Mouse (Mus musculus): ENCODE results near the gene Klhl21. TPM values are rescaled to one million over a fixed set of nuclear protein-coding genes. Genes with fewer than 3 reads are reported as not detected.
A peak's percentile ranks its signal among the peaks of the same experiment; 100 is the strongest.

The Klhl21 gene
- polyA plus RNA-seq, 1 experiment from 2014 or later: 8.1 TPM

DNA sequence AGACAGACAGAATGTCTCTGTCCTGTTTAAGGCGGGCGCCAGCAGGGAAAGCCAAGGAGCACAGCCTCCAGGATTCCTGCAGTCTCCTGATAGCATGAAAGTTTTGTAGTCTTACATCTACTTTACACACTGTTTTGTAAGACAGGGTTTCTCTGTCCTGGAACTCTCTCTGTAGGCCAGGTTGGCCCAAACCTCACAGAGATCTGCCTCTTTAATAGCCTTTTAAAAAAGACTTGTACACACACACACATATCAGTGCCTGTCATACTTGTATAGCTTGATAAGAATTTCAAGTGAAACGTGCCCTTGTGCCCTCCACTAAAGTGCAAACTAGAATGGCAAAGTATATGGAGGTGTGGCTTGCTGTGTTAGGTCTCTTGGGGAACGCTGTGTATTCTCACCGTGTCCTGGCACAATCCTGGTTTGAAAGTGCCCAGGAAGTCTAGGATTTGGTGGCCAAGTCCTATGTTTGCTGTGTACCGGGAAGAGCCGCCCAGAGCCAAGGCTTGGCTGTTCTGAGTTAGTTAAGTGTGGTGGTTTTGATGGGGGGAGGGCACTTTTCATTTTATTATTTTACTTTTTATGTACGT is 2.7 kb downstream of the Klhl21 start:
- 75% methylated on average over 8 of the region's 8 CpGs for WGBS
- H3K36me3 ChIP-seq (replicated peaks): peaks cover 47% of the 10 kb centered on the region
- H3K9me3 ChIP-seq: no peaks in the 10 kb centered on the region
- H3K4me3 ChIP-seq: peak overlapping the region; percentile 89
- no peak for DNase-seq (ENCODE audit: extremely low spot score, low spot score)
- peaks cover 61% of the 10 kb centered on the region for H3K4me1 ChIP-seq
- no peak overlapping the region for H3K27ac ChIP-seq
- H3K27me3 ChIP-seq (ENCODE audit: poor library complexity, severe bottlenecking): peaks cover 33% of the 10 kb centered on the region

DNA sequence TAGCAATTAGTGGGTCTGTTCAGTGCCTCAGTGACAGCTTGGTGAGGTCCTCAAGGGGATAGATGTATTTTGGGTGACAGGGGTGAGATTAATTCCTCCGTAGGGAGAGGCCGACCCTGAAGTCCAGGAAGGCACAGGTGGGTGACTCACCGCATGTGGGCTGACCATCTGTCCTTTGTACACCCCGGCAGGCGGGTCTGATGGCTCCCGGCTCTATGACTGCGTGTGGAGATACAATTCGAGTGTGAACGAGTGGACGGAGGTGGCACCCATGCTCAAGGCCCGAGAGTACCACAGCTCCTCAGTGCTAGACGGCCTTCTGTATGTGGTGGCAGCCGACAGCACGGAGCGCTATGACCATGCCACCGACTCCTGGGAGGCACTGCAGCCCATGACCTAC is 3.5 kb downstream of the Klhl21 start:
- no peak for DNase-seq (ENCODE audit: extremely low spot score, low spot score)
- Histone ChIP-seq H3K27me3 (ENCODE audit: poor library complexity, severe bottlenecking) (peaks cover 24% of the 10 kb centered on the region), H3K4me3 (0 out of 2 replicates have a peak overlapping the region, but pooled peaks have one; percentile 89), H3K27ac (no peak overlapping the region), H3K4me1 (peaks cover 53% of the 10 kb centered on the region), H3K9me3 (no peaks in the 10 kb centered on the region), H3K36me3 (replicated peaks) (peaks cover 55% of the 10 kb centered on the region)
- 95% methylated on average over 16 of the region's 16 CpGs for WGBS

DNA sequence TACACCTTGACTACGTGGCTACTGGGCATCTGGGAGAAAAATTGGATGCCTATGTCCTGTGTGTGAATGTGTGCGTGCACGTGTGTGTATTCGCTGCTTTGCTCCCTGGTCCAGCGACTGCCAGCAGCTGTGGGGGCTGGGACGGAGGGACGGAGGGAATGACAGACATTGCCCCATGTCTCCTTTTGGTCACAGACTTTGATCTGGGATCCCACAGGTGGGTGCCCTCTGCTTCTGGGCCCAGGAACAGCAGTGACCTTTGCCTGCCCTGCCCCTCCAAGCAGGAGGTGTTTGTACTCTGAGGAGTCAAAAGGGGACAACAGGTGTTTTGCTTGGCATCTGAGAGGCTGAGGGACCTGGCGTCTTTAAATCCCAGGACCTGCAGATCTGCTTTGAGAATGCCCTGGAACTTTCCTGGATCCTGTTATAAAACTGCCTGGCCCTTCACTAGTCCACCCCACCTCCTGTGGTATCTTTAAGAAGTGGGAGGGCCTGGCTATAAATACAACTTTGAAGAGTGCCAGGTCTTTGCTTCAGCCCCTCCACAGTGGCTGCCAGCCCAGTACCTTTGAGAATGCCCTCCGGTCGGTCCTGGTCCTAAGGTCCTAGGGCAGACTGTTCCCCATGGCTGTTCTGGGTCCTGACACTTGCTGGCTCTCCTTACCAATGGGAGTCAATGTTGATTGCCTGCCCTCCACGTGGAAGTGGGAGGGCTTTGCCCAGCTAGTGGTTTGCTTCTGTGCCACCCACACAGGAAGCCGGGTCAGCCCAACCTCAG is 4.6 kb downstream of the Klhl21 start:
- H3K36me3 ChIP-seq (replicated peaks): peaks cover 65% of the 10 kb centered on the region
- WGBS: 88% methylated on average over 12 of the region's 12 CpGs
- H3K4me1 ChIP-seq: peaks cover 42% of the 10 kb centered on the region
- H3K4me3 ChIP-seq: no peak overlapping the region
- DNase-seq (ENCODE audit: extremely low spot score, low spot score): no peak
- no peak overlapping the region for H3K27ac ChIP-seq
- peaks cover 13% of the 10 kb centered on the region for H3K27me3 ChIP-seq (ENCODE audit: poor library complexity, severe bottlenecking)
- no peaks in the 10 kb centered on the region for H3K9me3 ChIP-seq

DNA sequence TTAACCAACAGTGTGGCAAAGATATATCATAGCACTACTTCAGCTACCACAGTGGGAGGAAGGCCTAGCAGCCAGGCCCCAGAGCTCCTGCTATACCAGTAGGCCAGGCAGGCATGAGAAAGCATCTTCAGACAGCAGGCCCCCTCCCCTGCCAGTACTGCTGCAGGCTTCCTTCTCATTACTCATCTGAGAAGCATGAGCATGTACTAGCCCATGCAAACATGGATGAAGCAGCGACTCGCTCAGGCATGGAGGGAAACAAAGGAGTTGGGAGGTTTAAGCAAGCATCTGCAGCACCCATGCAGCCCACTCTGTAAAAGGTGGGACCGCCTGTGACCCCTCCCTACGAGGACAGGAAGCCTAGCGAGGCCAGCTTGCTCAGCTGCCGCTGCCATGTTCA is 10.5 kb downstream of the Klhl21 start:
- Histone ChIP-seq H3K27me3 (ENCODE audit: poor library complexity, severe bottlenecking) (no peaks in the 10 kb centered on the region), H3K4me3 (no peak overlapping the region), H3K9me3 (no peaks in the 10 kb centered on the region), H3K4me1 (no peaks in the 10 kb centered on the region), H3K36me3 (replicated peaks) (peaks cover 98% of the 10 kb centered on the region), H3K27ac (no peak overlapping the region)
- WGBS: 86% methylated on average over 6 of the region's 6 CpGs
- DNase-seq (ENCODE audit: extremely low spot score, low spot score): no peak

DNA sequence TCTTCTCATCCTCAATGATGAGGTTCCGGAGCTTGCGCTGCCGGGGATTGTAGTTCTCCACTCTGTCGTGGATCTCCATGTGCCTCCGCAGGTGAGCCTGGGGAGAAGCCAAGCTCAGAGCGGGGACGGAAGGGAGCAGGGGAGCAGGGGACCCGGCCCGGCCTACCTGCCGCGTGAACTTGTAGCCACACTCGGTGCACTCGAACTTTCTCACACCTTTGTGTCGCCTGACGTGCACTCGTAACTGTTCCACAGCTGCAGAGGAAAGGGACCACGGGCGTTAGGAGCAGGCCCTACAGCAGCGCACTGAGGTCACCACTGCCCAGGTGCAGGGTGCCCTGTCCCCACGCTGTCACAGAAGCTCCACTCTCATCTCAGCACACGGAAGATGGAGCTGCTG is 11.4 kb downstream of the Klhl21 start:
- no peak overlapping the region for H3K4me3 ChIP-seq
- no peak for DNase-seq (ENCODE audit: extremely low spot score, low spot score)
- no peaks in the 10 kb centered on the region for H3K27me3 ChIP-seq (ENCODE audit: poor library complexity, severe bottlenecking)
- H3K36me3 ChIP-seq (replicated peaks): peaks cover 98% of the 10 kb centered on the region
- H3K4me1 ChIP-seq: peaks cover 6% of the 10 kb centered on the region
- no peak overlapping the region for H3K27ac ChIP-seq
- no peaks in the 10 kb centered on the region for H3K9me3 ChIP-seq
- 92% methylated on average over 21 of the region's 21 CpGs for WGBS

DNA sequence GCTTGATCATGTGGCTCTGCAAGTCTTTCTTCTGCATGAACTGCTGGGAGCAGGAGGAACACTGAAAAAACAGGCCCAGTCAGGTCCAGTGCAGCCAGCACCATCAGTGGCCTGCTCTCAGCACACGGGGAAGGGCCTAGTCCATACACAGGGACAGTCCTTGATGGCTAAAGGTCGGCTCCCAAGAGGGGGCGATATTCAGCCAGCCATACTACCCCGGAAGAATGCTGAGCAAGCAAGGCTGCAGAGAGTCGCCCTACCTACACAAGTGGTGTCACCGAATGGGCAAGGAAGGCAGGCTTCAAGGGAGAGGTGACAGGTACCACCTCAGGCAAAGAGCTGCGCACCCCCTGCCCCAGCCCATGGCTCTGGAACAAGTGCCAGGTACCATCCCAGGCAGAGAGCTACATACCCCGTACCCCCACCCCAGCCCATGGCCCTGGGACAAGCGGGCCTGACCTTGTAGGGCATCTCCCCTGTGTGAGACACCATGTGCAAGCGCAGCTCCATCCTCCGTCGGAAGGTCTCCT is 13.0 kb downstream of the Klhl21 start:
- Histone ChIP-seq H3K27me3 (ENCODE audit: poor library complexity, severe bottlenecking) (no peaks in the 10 kb centered on the region), H3K27ac (no peak overlapping the region), H3K4me3 (no peak overlapping the region), H3K36me3 (replicated peaks) (peaks cover 95% of the 10 kb centered on the region), H3K9me3 (no peaks in the 10 kb centered on the region), H3K4me1 (peaks cover 22% of the 10 kb centered on the region)
- DNase-seq (ENCODE audit: extremely low spot score, low spot score): no peak
- 79% methylated on average over 12 of the region's 12 CpGs for WGBS

DNA sequence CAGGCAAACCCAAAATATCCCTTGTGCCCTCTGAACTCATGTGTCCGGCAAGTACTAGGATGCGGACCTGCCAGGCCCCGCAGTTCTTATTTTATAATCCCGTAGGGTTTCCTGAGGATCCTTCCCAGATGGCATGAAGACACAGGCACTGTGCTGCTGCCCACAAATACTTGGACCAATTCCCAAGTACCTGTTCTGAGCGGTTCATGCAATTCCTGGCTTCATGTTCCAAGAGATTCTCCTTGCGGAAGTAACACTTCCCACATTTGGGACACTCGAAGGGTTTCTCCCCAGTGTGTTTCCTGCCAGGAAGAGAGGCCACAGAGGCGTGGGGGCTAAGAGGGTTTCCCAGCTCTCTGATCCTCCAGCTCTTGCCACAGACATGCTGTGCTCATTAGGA is 13.9 kb downstream of the Klhl21 start:
- H3K36me3 ChIP-seq (replicated peaks): peaks cover 88% of the 10 kb centered on the region
- no peak for DNase-seq (ENCODE audit: extremely low spot score, low spot score)
- no peaks in the 10 kb centered on the region for H3K9me3 ChIP-seq
- H3K27me3 ChIP-seq (ENCODE audit: poor library complexity, severe bottlenecking): no peaks in the 10 kb centered on the region
- no peak overlapping the region for H3K27ac ChIP-seq
- H3K4me3 ChIP-seq: no peak overlapping the region
- peaks cover 30% of the 10 kb centered on the region for H3K4me1 ChIP-seq
- WGBS: 91% methylated on average over 8 of the region's 8 CpGs

DNA sequence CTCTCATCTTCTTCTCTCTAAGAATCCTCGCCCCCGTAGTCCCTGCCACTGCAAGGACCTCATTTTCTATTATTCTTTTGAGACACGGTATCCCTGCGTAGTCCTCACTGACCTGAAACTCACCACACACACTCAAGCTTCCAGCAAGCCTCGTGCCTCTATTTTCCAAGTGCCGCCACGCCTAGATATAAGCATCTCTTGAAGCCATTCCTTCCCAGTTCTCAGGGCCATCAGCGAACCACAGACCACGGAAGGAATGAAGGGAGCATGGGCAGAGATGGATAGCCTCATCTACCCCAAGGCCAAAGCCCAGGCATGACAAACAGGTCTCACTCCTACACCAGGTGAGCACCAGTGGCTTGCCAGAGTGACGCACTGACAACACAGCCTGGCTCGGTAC is 15.9 kb downstream of the Klhl21 start:
- 93% methylated on average over 11 of the region's 11 CpGs for WGBS
- no peak overlapping the region for H3K27ac ChIP-seq
- H3K27me3 ChIP-seq (ENCODE audit: poor library complexity, severe bottlenecking): no peaks in the 10 kb centered on the region
- H3K36me3 ChIP-seq (replicated peaks): peaks cover 68% of the 10 kb centered on the region
- H3K9me3 ChIP-seq: no peaks in the 10 kb centered on the region
- H3K4me3 ChIP-seq: no peak overlapping the region
- no peak for DNase-seq (ENCODE audit: extremely low spot score, low spot score)
- H3K4me1 ChIP-seq: peaks cover 47% of the 10 kb centered on the region

DNA sequence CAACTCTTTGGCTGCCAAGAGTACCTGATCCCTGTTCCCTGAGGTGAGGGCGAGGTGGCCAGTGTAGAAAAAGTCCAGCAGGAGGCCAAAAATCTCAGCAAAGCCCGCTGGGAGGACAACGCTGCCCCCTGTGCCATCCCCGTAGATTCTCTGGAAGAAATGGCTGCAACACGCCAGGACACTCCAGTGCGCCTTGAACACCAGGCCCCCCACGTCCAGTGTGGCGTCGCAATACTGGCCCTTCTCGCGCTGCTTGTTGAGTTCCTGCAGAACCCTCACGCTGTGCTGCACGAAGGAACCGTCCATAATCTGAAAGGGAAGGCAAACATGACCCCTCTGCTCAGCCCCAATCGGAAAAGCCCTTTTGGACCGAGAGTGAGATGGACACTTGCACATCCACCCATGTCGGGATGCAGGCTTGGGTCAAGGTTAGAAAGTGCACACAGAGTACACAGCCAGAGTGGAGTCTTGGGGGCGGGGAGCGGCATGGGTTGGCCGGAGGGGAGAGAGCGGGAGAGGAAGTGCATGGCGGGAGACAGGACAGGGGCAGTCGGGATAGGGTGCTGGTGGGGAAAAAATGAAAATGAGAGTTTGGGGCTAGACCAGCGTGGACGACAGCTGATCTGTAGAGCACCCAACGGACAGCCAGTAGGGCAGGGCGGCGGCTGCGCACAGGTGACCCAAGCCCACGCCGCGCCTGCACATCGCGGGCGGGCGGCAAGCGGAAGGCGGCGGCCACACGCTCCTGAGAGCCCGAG is 18.3 kb downstream of the Klhl21 start:
- H3K27ac ChIP-seq: peak overlapping the region; percentile 91

DNA sequence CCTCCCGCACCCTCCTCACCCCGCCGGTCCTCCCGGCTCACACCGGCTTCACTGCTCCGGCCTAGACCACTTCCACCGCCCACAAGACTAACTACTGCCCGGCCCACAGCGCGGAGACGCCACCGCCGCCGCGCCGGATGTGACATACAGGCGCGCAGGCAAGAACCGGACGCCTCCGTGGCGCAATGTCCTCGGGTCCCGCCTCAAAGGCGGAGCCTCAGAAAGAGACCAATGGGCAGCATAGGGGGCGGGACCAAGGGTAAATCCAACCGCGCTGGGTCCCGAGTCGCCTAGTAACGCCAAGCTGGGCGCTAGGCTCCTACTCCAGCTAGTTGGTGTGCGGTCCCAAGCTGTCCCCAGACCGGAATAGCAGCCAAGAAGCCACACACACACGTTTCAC is 18.9 kb downstream of the Klhl21 start, which contains the start of gene Zbtb48:
Gene Zbtb48 (minus strand): TSS at position 148 of the 400 bp plus-strand sequence.
- no peaks in the 10 kb centered on the region for H3K9me3 ChIP-seq
- peaks cover 38% of the 10 kb centered on the region for H3K36me3 ChIP-seq (replicated peaks)
- H3K4me1 ChIP-seq: peaks cover 74% of the 10 kb centered on the region
- peak within 1 kb of the TSS; percentile 91 for H3K27ac ChIP-seq
- peak; percentile 94 for DNase-seq (ENCODE audit: extremely low spot score, low spot score)
- peaks cover 12% of the 10 kb centered on the region for H3K27me3 ChIP-seq (ENCODE audit: poor library complexity, severe bottlenecking)
- H3K4me3 ChIP-seq: peak within 1 kb of the TSS; percentile 91
- under 1% methylated on average over 35 of the region's 35 CpGs for WGBS

More for the DNA sequence above, 18.3 kb downstream of the Klhl21 start:
- H3K4me3 ChIP-seq: peak overlapping the region; percentile 91
- H3K27me3 ChIP-seq (ENCODE audit: poor library complexity, severe bottlenecking): peaks cover 6% of the 10 kb centered on the region
- DNase-seq (ENCODE audit: extremely low spot score, low spot score): peak; percentile 34
- H3K36me3 ChIP-seq (replicated peaks): peaks cover 44% of the 10 kb centered on the region
- 3% methylated on average over 41 of the region's 41 CpGs for WGBS
- H3K4me1 ChIP-seq: peaks cover 68% of the 10 kb centered on the region
- H3K9me3 ChIP-seq: no peaks in the 10 kb centered on the region

DNA sequence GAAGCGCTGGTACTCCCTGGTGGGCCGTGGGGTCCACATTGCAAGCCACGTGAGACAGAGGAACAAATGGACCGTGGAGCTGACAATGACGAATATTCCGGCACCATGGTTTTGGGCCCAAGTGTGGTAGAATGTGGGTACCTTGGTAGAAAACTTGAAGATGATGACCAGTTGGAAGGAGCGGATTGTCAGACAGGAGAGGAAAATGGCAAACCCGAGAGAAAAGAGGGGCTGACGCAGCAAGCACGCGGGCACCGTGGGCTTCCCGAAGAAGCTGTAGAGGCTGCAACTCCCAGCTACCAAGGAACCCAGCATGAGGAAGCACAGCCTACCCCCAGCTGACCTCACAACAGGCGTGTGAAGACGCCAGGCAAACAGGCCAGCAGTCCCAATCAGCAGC is 19.9 kb downstream of the Klhl21 start:
- H3K9me3 ChIP-seq: no peaks in the 10 kb centered on the region
- H3K27ac ChIP-seq: peak overlapping the region; percentile 91; the same call in 1 of the 2 replicates
- no peak for DNase-seq (ENCODE audit: extremely low spot score, low spot score)
- peak overlapping the region; percentile 91 for H3K4me3 ChIP-seq
- WGBS: 66% methylated on average over 15 of the region's 15 CpGs
- peaks cover 76% of the 10 kb centered on the region for H3K4me1 ChIP-seq
- peaks cover 29% of the 10 kb centered on the region for H3K36me3 ChIP-seq (replicated peaks)
- peaks cover 21% of the 10 kb centered on the region for H3K27me3 ChIP-seq (ENCODE audit: poor library complexity, severe bottlenecking)

DNA sequence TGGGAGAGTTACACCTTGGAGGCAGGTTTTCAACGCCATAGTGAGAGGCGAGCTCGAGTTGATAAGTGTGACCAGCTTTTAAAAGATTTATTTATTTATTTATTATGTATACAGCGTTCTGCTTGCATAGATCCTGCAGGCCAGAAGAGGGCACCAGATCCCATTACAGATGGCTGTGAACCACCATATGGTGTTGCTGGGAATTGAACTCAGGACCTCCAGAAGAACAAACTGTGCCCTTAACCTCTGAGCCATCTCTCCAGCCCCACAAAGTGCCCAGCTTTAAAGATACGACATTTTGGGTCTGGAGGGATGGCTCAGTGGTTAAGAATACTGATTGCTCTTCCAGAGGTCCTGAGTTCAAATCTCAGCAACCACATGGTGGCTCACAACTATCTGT is 20.5 kb downstream of the Klhl21 start:
- DNase-seq (ENCODE audit: extremely low spot score, low spot score): no peak
- 52% methylated on average over 5 of the region's 5 CpGs for WGBS
- H3K36me3 ChIP-seq (replicated peaks): peaks cover 22% of the 10 kb centered on the region
- no peak overlapping the region for H3K4me3 ChIP-seq
- H3K27ac ChIP-seq: no peak overlapping the region
- peaks cover 76% of the 10 kb centered on the region for H3K4me1 ChIP-seq
- no peaks in the 10 kb centered on the region for H3K9me3 ChIP-seq
- peaks cover 24% of the 10 kb centered on the region for H3K27me3 ChIP-seq (ENCODE audit: poor library complexity, severe bottlenecking)

All from forebrain, embryonic 10.5 days (tissue).